Mouse (Mus musculus): ENCODE measurements around the gene Vmn2r91. TPM values are rescaled to one million over a fixed set of nuclear protein-coding genes. Genes with fewer than 3 reads are reported as not detected.
"Not testable (repeated sequence)": the region's sequence is repeated elsewhere in the genome, so short reads cannot be mapped to it uniquely, and the experiment has no call there.

Gene Vmn2r91
- total RNA-seq (2014; fragmentation: Nextera tagmentation), result not detected in 2 replicates
- not detected in 2 replicates for total RNA-seq (2017)

- ATAC-seq (replicated peaks; ENCODE audit: low FRiP score, low TSS enrichment, poor library complexity, severe bottlenecking), result not testable (repeated sequence)
Observed at GRCm38 (mm10) chr17:18084716-18085115, at the start of gene Vmn2r91. Gene Vmn2r91, plus strand, starts transcription at chr17:18085016.

GRCm38 (mm10) chr17:18049124-18049523, 35.7 kb upstream of the Vmn2r91 start, which contains the start of gene Vmn2r124:
Gene Vmn2r124, plus strand, starts transcription at chr17:18049424.
- no peak for ATAC-seq (replicated peaks; ENCODE audit: low FRiP score, low TSS enrichment, poor library complexity, severe bottlenecking)

- not testable (repeated sequence) for ATAC-seq (replicated peaks; ENCODE audit: low FRiP score, low TSS enrichment, poor library complexity, severe bottlenecking)
Observed at GRCm38 (mm10) chr17:18095626-18096025, 10.8 kb downstream of the Vmn2r91 start.

GRCm38 (mm10) chr17:18102265-18102664, 17.4 kb downstream of the Vmn2r91 start:
- not testable (repeated sequence) for ATAC-seq (replicated peaks; ENCODE audit: low FRiP score, low TSS enrichment, poor library complexity, severe bottlenecking)

GRCm38 (mm10) chr17:18151587-18151986, 66.8 kb downstream of the Vmn2r91 start, which contains the start of gene Vmn2r92:
Gene Vmn2r92, plus strand, starts transcription at chr17:18151887.
- ATAC-seq (replicated peaks; ENCODE audit: low FRiP score, low TSS enrichment, poor library complexity, severe bottlenecking), result not testable (repeated sequence)

- ATAC-seq (replicated peaks; ENCODE audit: low FRiP score, low TSS enrichment, poor library complexity, severe bottlenecking), result not testable (repeated sequence)
Observed at GRCm38 (mm10) chr17:18161194-18161593, 76.4 kb downstream of the Vmn2r91 start.

Other genes with a start within 250 kb of the Vmn2r91 start
- not detected in 2 replicates for gene Has1, start 229.8 kb upstream of the Vmn2r91 start, total RNA-seq (2014; fragmentation: Nextera tagmentation)
- gene Has1, start 229.8 kb upstream of the Vmn2r91 start, total RNA-seq (2017), result not detected in 2 replicates
- not detected in 2 replicates for gene Fpr1, start 201.1 kb upstream of the Vmn2r91 start, total RNA-seq (2014; fragmentation: Nextera tagmentation)
- not detected in 2 replicates for gene Fpr1, start 201.1 kb upstream of the Vmn2r91 start, total RNA-seq (2017)
- gene Fpr2, start 197.2 kb upstream of the Vmn2r91 start, total RNA-seq (2014; fragmentation: Nextera tagmentation), result not detected in 2 replicates
- 0.56 and 1.4 TPM in 2 replicates for gene Fpr2, start 197.2 kb upstream of the Vmn2r91 start, total RNA-seq (2017)
- not detected in 2 replicates for gene Fpr3, start 197.2 kb upstream of the Vmn2r91 start, total RNA-seq (2014; fragmentation: Nextera tagmentation)
- gene Fpr3, start 197.2 kb upstream of the Vmn2r91 start, total RNA-seq (2017), result not detected in 2 replicates
- not detected in 2 replicates for gene Fpr-rs4, start 63.3 kb upstream of the Vmn2r91 start, total RNA-seq (2014; fragmentation: Nextera tagmentation)
- gene Fpr-rs4, start 63.3 kb upstream of the Vmn2r91 start, total RNA-seq (2017), result not detected in 2 replicates
- not detected in 2 replicates for gene Vmn2r124, start 35.6 kb upstream of the Vmn2r91 start, total RNA-seq (2014; fragmentation: Nextera tagmentation)
- gene Vmn2r124, start 35.6 kb upstream of the Vmn2r91 start, total RNA-seq (2017), result not detected in 2 replicates
- gene Vmn2r92, start 66.9 kb downstream of the Vmn2r91 start, total RNA-seq (2014; fragmentation: Nextera tagmentation), result not detected in 2 replicates
- not detected in 2 replicates for gene Vmn2r92, start 66.9 kb downstream of the Vmn2r91 start, total RNA-seq (2017)
- not detected in 2 replicates for gene Vmn2r94, start 192.7 kb downstream of the Vmn2r91 start, total RNA-seq (2014; fragmentation: Nextera tagmentation)
- gene Vmn2r94, start 192.7 kb downstream of the Vmn2r91 start, total RNA-seq (2017), result not detected in 2 replicates
- not detected in 2 replicates for gene Vmn2r93, start 213.1 kb downstream of the Vmn2r91 start, total RNA-seq (2014; fragmentation: Nextera tagmentation)
- not detected in 2 replicates for gene Vmn2r93, start 213.1 kb downstream of the Vmn2r91 start, total RNA-seq (2017)